Mouse (Mus musculus) bone marrow, adult 2 months (tissue): ENCODE data around the gene Trim63.

Experiments used
- CTCF ChIP-seq: fragments of 200-500 bp; IDR thresholded peaks from 2 replicates; pipeline ENCODE4 v1.5.1; 2011; ENCODE audit warnings: low read length, control low read depth; ENCODE audit not compliant: control insufficient read depth, insufficient read depth
- POLR2A ChIP-seq: fragments of 200-500 bp; IDR thresholded peaks from 2 replicates; pipeline ENCODE4 v1.6.1; 2011; ENCODE audit warnings: low read depth, mild to moderate bottlenecking, control low read depth, low read length, borderline replicate concordance; ENCODE audit not compliant: control insufficient read depth

DNA sequence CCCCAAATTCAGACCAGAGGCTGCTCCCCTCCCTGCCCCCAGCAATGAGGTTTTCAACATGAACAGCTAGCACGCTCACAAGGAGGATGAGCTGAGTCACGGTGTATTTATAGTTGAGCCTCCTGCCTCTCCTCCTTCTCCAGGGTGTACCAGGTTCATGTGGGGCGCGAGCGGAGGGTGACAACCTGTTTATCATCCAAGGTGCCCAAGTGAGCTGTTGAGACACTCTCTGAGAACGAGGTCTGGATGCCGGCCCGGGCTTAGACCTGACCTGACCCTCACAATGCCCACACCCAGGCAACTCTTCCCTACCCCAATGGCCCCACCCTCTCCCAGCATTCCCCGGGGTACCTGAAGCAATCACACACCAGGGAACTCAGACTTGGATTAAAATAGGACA lies 14.6 kb upstream of the Trim63 start:
- TF ChIP-seq CTCF (no peak), POLR2A (no peak)
